Mouse (Mus musculus): Measurements from ENCODE around the gene Olfr661.

The Olfr661 gene

GRCm38 (mm10) chr7:104686201-104686600 is at the start of gene Olfr661:
Gene Olfr661 (plus strand): TSS chr7:104686501.
- DNase-seq (ENCODE audit: low read depth): no peak

GRCm38 (mm10) chr7:104646841-104647482 is 39.3 kb upstream of the Olfr661 start, which contains the start of gene Olfr658:
Gene Olfr658 (minus strand): TSS chr7:104647305.
- peak; percentile 44 for DNase-seq (ENCODE audit: low read depth)

- no peak for DNase-seq (ENCODE audit: low read depth)
Measured at GRCm38 (mm10) chr7:104666453-104666852, 19.8 kb upstream of the Olfr661 start, which contains the start of gene Olfr659. Gene Olfr659 (plus strand): TSS chr7:104666753.
